16 mouse cellular contexts compared by ENCODE assay signal in the genomic region with DNA sequence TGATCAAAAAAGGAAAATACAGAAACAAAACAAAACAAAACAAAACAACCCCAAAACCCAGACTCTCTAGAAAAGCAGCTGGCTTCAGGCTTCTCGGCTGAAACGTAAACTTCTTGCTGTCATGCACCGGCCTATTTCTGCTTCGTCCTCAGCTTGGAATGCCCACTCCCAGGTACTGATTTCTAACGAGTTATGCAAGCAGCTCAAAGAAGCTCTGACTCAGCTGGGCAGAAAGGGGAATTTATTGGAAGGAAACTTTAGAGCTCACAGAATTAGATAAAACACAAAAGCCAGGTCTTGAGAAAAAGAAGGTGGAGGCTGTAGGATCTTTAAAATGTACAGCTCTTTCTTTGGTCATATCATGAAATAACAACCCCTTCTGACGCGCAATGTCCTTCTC.
"Had no signal": no experiment of that assay in that cellular context is flagged by ENCODE, and none has a peak within 500 bp of the region (broad histone marks: within the 10 kb centered on the region; RNA-seq: fewer than 3 reads in every experiment).

No protein-coding gene starts in this region.

- H3K9me3 ChIP-seq: kidney, embryonic 15.5 days; liver, embryonic 13.5 days had no signal

- H3K4me2 ChIP-seq: kidney, embryonic 15.5 days; liver, embryonic 13.5 days; midbrain, embryonic 11.5 days had no signal

- DNase-seq: kidney, adult 11 months; kidney, adult 8-10 months; kidney, postnatal 10 days; kidney, postnatal 36 days; layer of hippocampus, postnatal 36 days; liver, embryonic 13.5 days; lung, adult 2 months; lung, postnatal 36 days; midbrain, embryonic 14.5 days; thymus, adult 2 months; thymus, postnatal 14 days; thymus, postnatal 4 days had no signal

- H3K9ac ChIP-seq: kidney, embryonic 15.5 days; liver, embryonic 13.5 days had no signal

- H3K4me1 ChIP-seq: kidney, embryonic 15.5 days; liver, embryonic 13.5 days; megakaryocyte, embryonic 14.5 days had no signal

- H3K27me3 ChIP-seq: kidney, embryonic 15.5 days; liver, embryonic 13.5 days; megakaryocyte, embryonic 14.5 days had no signal

- H3K27ac ChIP-seq: kidney, embryonic 15.5 days; left cerebral cortex, adult 2 months; liver, embryonic 13.5 days had no signal

- H3K36me3 ChIP-seq: kidney, embryonic 15.5 days; liver, embryonic 13.5 days had no signal

- H3K4me3 ChIP-seq: kidney, embryonic 15.5 days; left cerebral cortex, adult 2 months; liver, embryonic 13.5 days; megakaryocyte, embryonic 14.5 days had no signal
